Mouse (Mus musculus) liver, embryonic 14.5 days (tissue): ENCODE measurements around the gene Tssk6. TPM values are rescaled to one million over a fixed set of nuclear protein-coding genes. Genes with fewer than 3 reads are reported as not detected.

ENCODE experiments used
- ATAC-seq: fragments of 200-750 bp; cut with Nextera tagmentation; 2 replicates; pipeline ENCODE4 v1.8.0; 2017; ENCODE audit warnings: moderate number of reproducible peaks, mild to moderate bottlenecking, moderate library complexity; ENCODE audit not compliant: insufficient read depth
- DNase-seq, 3 experiments: peaks; one replicate each; pipeline ENCODE4 v3.0.0-alpha.2; 2012 to 2013; ENCODE audit warnings: low read depth in 3 of 3, low spot score in 3 of 3
- H3K27ac ChIP-seq: fragments of 300-500 bp; sonication (generic); 2 replicates; pipeline ENCODE4 v1.5.1; 2014; ENCODE audit warnings: moderate library complexity, mild to moderate bottlenecking, control low read depth, inconsistent platforms
- H3K27me3 ChIP-seq: fragments of 300-500 bp; sonication (generic); 2 replicates; pipeline ENCODE4 v1.6.1; 2014; ENCODE audit warnings: mild to moderate bottlenecking, low read length, moderate library complexity; ENCODE audit not compliant: control insufficient read depth, insufficient read depth
- H3K36me3 ChIP-seq: fragments of 300-500 bp; sonication (generic); replicated peaks from 2 replicates; pipeline ENCODE4 v1.6.1; 2014; ENCODE audit warnings: low read depth; ENCODE audit not compliant: control insufficient read depth, insufficient read depth
- H3K4me1 ChIP-seq, 2 experiments: fragments of 200-500 bp in 1 of 2; fragments of 300-500 bp in 1 of 2; sonication (generic) in 1 of 2; replicated peaks; 2 replicates each; pipeline ENCODE4 v1.6.1; 2012 to 2014; ENCODE audit warnings: antibody characterized with exemption in 1 of 2, inconsistent platforms in 1 of 2, low read length in 1 of 2; ENCODE audit not compliant: control insufficient read depth in 2 of 2, insufficient read depth in 2 of 2
- H3K4me2 ChIP-seq: fragments of 300-500 bp; sonication (generic); 2 replicates; pipeline ENCODE4 v1.6.1; 2014; ENCODE audit warnings: low read depth, mild to moderate bottlenecking, control low read depth, moderate library complexity
- H3K4me3 ChIP-seq, 2 experiments: fragments of 200-500 bp in 1 of 2; fragments of 300-500 bp in 1 of 2; sonication (generic) in 1 of 2; 2 replicates each; pipeline ENCODE4 v1.5.1; 2012 to 2014; ENCODE audit warnings: low read depth in 2 of 2, low read length in 2 of 2, mild to moderate bottlenecking in 2 of 2, control low read depth in 1 of 2, inconsistent platforms in 1 of 2, moderate library complexity in 1 of 2; ENCODE audit not compliant: insufficient read depth in 1 of 2
- H3K9ac ChIP-seq: fragments of 300-500 bp; sonication (generic); replicated peaks from 2 replicates; pipeline ENCODE4 v1.6.1; 2014; ENCODE audit warnings: mild to moderate bottlenecking, control low read depth, moderate library complexity
- H3K9me3 ChIP-seq: fragments of 300-500 bp; sonication (generic); 2 replicates; pipeline ENCODE4 v1.6.1; 2016; ENCODE audit warnings: low read length, mixed read lengths; ENCODE audit not compliant: control insufficient read depth
- CTCF ChIP-seq: IDR thresholded peaks from 2 replicates; pipeline ENCODE4 v1.5.1; 2016; ENCODE audit warnings: antibody characterized with exemption, low read depth, control low read depth
- EP300 ChIP-seq: IDR thresholded peaks from 2 replicates; pipeline ENCODE4 v1.6.1; 2016; ENCODE audit warnings: antibody characterized with exemption, low read depth
- WGBS: fragments of 180-500 bp; shearing (Covaris S2); extraction: QIAGEN DNeasy Blood & Tissue Kit; methylation state at CpG from one replicate; pipeline ENCODE4 v1.1.7; 2014; ENCODE audit not compliant: insufficient replicate concordance; 5-methylcytosine and 5-hydroxymethylcytosine counted together
- polyA plus RNA-seq, 2 experiments: library from polyadenylated mRNA; depleted of rRNA in 1 of 2; stranded (reverse) in 1 of 2; unstranded in 1 of 2; fragments of >200 nt; fragmentation: Nextera tagmentation in 1 of 2; extraction: Ambion mirVana in 1 of 2; gene quantifications; 2 replicates each; pipeline versions ENCODE4 v1.2.1 to v1.2.3; 2012 to 2014

Gene Tssk6
- polyA plus RNA-seq, 2 experiments, result 0.41 to 1.7 TPM

- Histone ChIP-seq H3K27ac (no peak overlapping the region), H3K4me3 (no peak overlapping the region), H3K4me2 (no peak overlapping the region), H3K36me3 (no peaks in the 10 kb centered on the region), H3K27me3 (peaks cover 1% of the 10 kb centered on the region; the same call in 1 of the 2 replicates), H3K9me3 (no peaks in the 10 kb centered on the region), H3K9ac (no peak overlapping the region), H3K4me1 (no peaks in the 10 kb centered on the region)
- ATAC-seq (no peak), DNase-seq (peak in 1 of 3 experiments; percentile 44)
- WGBS, result 12% methylated on average over 9 of the region's 9 CpGs
- peak; percentile 80 for TF ChIP-seq CTCF
- no peak for TF ChIP-seq EP300
These were observed 27.8 kb upstream of the Tssk6 start for GRCm38 (mm10) chr8:69874155-69874554.

GRCm38 (mm10) chr8:69874654-69875053, 27.3 kb upstream of the Tssk6 start:
- H3K4me2 ChIP-seq, result no peak overlapping the region
- H3K9ac ChIP-seq, result no peak overlapping the region
- WGBS, result 72% methylated on average over 13 of the region's 13 CpGs
- no peak for TF ChIP-seq EP300
- TF ChIP-seq CTCF, result no peak
- peaks cover 6% of the 10 kb centered on the region for H3K27me3 ChIP-seq
- no peak overlapping the region for H3K27ac ChIP-seq
- H3K4me1 ChIP-seq, result no peaks in the 10 kb centered on the region
- DNase-seq, result no peak
- no peak for ATAC-seq
- no peaks in the 10 kb centered on the region for H3K9me3 ChIP-seq
- no peak overlapping the region for H3K4me3 ChIP-seq
- H3K36me3 ChIP-seq, result no peaks in the 10 kb centered on the region

- no peak overlapping the region for H3K9ac ChIP-seq
- TF ChIP-seq CTCF (no peak), EP300 (no peak)
- no peaks in the 10 kb centered on the region for H3K9me3 ChIP-seq
- peaks cover 21% of the 10 kb centered on the region for H3K27me3 ChIP-seq
- no peaks in the 10 kb centered on the region for H3K36me3 ChIP-seq
- no peaks in the 10 kb centered on the region for H3K4me1 ChIP-seq
- no peak for DNase-seq
- 36% methylated on average over 10 of the region's 10 CpGs for WGBS
- H3K27ac ChIP-seq, result no peak overlapping the region
- no peak for ATAC-seq
- H3K4me3 ChIP-seq, result no peak overlapping the region
- no peak overlapping the region for H3K4me2 ChIP-seq
These were observed 25.9 kb upstream of the Tssk6 start for GRCm38 (mm10) chr8:69876097-69876496.

- no peaks in the 10 kb centered on the region for H3K36me3 ChIP-seq
- no peak for DNase-seq
These were observed 25.0 kb upstream of the Tssk6 start for GRCm38 (mm10) chr8:69876967-69877366.

GRCm38 (mm10) chr8:69877396-69877795, 24.6 kb upstream of the Tssk6 start:
- no peaks in the 10 kb centered on the region for H3K4me1 ChIP-seq
- H3K27ac ChIP-seq, result no peak overlapping the region
- H3K9me3 ChIP-seq, result no peaks in the 10 kb centered on the region
- DNase-seq (no peak), ATAC-seq (no peak)
- no peaks in the 10 kb centered on the region for H3K36me3 ChIP-seq
- H3K4me2 ChIP-seq, result no peak overlapping the region
- TF ChIP-seq CTCF, result no peak
- no peak for TF ChIP-seq EP300
- H3K4me3 ChIP-seq, result no peak overlapping the region
- no peak overlapping the region for H3K9ac ChIP-seq
- H3K27me3 ChIP-seq, result peaks cover 34% of the 10 kb centered on the region
- 80% methylated on average over 4 of the region's 4 CpGs for WGBS

More at GRCm38 (mm10) chr8:69876967-69877366, 25.0 kb upstream of the Tssk6 start:
- WGBS, result 60% methylated on average over 10 of the region's 10 CpGs
- H3K9me3 ChIP-seq, result no peaks in the 10 kb centered on the region
- peaks cover 29% of the 10 kb centered on the region for H3K27me3 ChIP-seq
- TF ChIP-seq EP300 (no peak), CTCF (no peak)
- no peaks in the 10 kb centered on the region for H3K4me1 ChIP-seq
- no peak for ATAC-seq
- H3K4me3 ChIP-seq, result no peak overlapping the region
- no peak overlapping the region for H3K4me2 ChIP-seq
- no peak overlapping the region for H3K9ac ChIP-seq
- H3K27ac ChIP-seq, result no peak overlapping the region
